Mouse (Mus musculus): Measurements from ENCODE around the gene Jdp2. TPM values are rescaled to one million over a fixed set of nuclear protein-coding genes. Genes with fewer than 3 reads are reported as not detected.

Jdp2 gene
- polyA plus RNA-seq, 1 experiment from 2014 or later, result 0.56 TPM

DNA sequence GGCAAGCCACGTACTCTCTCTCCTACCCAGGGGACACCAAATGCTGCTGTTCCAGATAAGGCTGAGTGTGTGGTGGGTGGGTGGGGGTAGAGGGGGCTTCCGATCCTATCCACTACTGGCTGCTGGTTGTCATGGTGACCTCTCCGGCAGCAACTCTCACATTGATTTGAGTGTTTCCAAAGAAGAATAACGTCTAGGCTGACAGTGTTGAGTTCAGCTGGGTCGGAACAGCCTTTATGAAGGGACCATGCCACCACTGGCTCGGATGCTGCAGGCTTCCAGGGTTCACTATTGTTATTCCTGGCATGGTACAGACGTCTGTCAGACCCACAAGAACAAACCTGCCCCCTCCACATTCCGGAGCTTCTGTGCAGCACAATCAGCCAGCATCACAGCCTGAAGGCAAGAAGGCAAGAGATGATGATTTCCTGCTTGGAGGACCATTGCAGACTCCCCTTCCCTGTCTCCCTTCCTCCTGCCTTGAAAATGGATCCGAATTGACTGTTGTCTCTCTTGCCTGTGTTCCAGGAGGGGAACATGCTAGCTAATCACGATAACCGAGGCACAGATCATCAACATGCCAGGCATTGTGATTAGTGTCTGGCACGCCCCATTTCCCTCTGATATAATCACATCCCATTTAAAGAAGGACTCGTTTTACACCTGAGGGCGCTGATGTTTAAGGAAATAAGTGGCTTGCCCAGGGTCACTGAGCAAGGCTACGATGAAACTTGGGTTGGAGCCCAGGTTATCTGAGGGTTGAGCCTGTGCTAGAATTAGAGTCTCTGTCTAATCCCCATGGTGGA lies 17.4 kb upstream of the Jdp2 start:
- Histone ChIP-seq H3K4me2 (peak overlapping the region; percentile 30), H3K4me3 (replicated peaks) (no peak overlapping the region)
- WGBS, result 41% methylated on average over 15 of the region's 15 CpGs

DNA sequence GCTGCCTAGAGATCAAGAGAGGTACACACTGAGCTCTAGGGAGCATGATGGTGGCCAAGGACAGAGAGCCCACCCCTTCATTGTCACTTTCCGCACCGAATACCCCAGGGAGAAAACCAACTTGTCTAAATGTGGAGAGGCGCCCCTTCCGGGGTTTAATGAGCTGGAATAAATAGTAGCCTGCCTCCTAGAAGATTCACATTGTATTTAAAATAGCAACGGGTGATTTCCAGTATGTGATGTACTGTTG lies 16.8 kb upstream of the Jdp2 start:
- H3K27ac ChIP-seq, result peak overlapping the region; percentile 65; the same call in 1 of the 2 replicates
- 74% methylated on average over 5 of the region's 5 CpGs for WGBS

More for the DNA sequence above, 17.4 kb upstream of the Jdp2 start:
- no peaks in the 10 kb centered on the region for H3K36me3 ChIP-seq (replicated peaks)
- H3K9ac ChIP-seq, result no peak overlapping the region
- H3K9me3 ChIP-seq, result no peaks in the 10 kb centered on the region
- ATAC-seq (ENCODE audit: low FRiP score), result peak; percentile 60
- peak overlapping the region; percentile 65 for H3K27ac ChIP-seq
- peaks cover 17% of the 10 kb centered on the region for H3K4me1 ChIP-seq
- no peaks in the 10 kb centered on the region for H3K27me3 ChIP-seq

DNA sequence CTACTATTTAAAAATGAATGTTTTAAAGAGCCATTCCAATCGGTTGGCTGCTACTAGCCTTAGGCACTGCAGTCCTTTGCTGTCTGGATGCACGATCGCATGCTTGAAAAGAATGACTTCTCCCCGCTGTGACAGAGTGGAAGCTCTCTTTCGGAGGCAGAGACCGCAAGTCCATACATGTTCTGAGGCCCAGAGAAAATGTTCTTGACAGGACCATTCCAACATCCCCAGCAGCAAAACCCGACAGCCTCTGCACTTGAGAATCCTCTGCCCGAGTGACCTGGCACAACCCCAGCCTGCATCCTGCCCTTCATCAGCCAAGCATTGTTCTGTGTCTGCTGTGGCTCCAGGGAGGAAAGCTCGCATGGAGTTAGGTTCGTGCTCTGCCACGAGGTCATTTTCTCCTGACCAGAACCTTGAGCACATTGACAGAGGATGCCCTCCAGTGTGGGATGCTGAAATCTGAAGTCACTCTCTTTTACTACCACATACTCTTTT lies 13.0 kb upstream of the Jdp2 start:
- Histone ChIP-seq H3K27me3 (0 out of 2 replicates have a peak, but pooled peaks cover 5% of the 10 kb centered on the region), H3K4me1 (peaks cover 21% of the 10 kb centered on the region), H3K9me3 (no peaks in the 10 kb centered on the region), H3K36me3 (replicated peaks) (no peaks in the 10 kb centered on the region), H3K9ac (no peak overlapping the region), H3K4me3 (replicated peaks) (no peak overlapping the region), H3K27ac (no peak overlapping the region), H3K4me2 (no peak overlapping the region)
- ATAC-seq (ENCODE audit: low FRiP score), result no peak
- WGBS, result 75% methylated on average over 11 of the region's 11 CpGs

More for the DNA sequence above, 16.8 kb upstream of the Jdp2 start:
- no peak for ATAC-seq (ENCODE audit: low FRiP score)
- Histone ChIP-seq H3K27me3 (no peaks in the 10 kb centered on the region), H3K4me2 (no peak overlapping the region), H3K36me3 (replicated peaks) (no peaks in the 10 kb centered on the region), H3K4me3 (replicated peaks) (no peak overlapping the region), H3K9me3 (no peaks in the 10 kb centered on the region), H3K9ac (no peak overlapping the region), H3K4me1 (peaks cover 17% of the 10 kb centered on the region)

DNA sequence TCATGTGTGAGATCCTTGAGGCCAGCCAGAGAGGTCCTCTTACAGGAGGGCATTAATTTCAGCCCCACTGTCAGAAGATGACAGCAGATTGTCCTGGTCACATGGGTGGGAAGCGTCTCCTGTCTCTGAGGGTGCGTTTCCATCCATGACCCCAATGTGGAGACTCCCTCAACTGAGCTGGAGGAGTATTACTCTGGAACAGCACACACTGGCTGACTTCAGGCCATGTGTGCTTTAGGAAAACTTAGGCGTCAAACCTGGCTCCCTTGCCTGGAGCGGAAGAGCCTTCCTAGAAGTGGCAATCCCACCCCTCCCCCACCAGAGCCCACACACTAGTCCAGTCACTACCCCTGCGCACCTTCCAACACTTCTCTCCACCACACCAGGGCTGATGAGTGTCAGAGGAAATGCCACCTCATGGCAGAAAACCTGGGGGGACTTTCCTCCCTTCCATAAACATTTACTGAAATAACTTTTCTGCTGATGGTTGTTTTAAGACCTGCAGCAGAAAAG lies 8.9 kb upstream of the Jdp2 start:
- 77% methylated on average over 5 of the region's 5 CpGs for WGBS
- ATAC-seq (ENCODE audit: low FRiP score), result no peak

DNA sequence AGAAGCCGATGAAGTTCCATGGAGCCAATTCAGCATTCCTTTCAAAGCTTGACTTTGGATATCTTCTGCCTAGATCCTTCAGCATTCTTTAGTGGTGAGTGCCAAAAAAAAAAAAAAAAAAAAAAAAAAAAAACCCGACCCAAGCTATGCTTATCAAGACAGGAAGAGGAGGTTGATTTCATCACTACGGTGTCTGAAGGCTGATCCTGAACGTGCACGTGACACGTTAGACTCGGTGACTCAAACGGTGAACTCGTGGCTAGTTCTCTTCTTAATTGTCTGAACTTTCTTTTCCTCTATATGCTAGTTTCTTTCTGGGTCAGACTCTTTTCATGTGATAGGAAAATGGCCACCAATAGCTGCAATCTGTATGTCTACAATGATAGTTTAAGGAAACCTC lies 5.9 kb upstream of the Jdp2 start:
- Histone ChIP-seq H3K27ac (no peak overlapping the region), H3K27me3 (peaks cover 13% of the 10 kb centered on the region), H3K4me3 (replicated peaks) (no peak overlapping the region), H3K4me2 (no peak overlapping the region), H3K36me3 (replicated peaks) (no peaks in the 10 kb centered on the region), H3K4me1 (peaks cover 5% of the 10 kb centered on the region), H3K9ac (no peak overlapping the region), H3K9me3 (no peaks in the 10 kb centered on the region)
- 91% methylated on average over 9 of the region's 9 CpGs for WGBS
- no peak for ATAC-seq (ENCODE audit: low FRiP score)

More for the DNA sequence above, 8.9 kb upstream of the Jdp2 start:
- no peak overlapping the region for H3K9ac ChIP-seq
- no peak overlapping the region for H3K4me2 ChIP-seq
- H3K4me1 ChIP-seq, result peaks cover 4% of the 10 kb centered on the region; the same call in 1 of the 2 replicates
- no peaks in the 10 kb centered on the region for H3K36me3 ChIP-seq (replicated peaks)
- no peak overlapping the region for H3K27ac ChIP-seq
- H3K27me3 ChIP-seq, result 0 out of 2 replicates have a peak, but pooled peaks cover 5% of the 10 kb centered on the region
- H3K4me3 ChIP-seq (replicated peaks), result no peak overlapping the region
- no peaks in the 10 kb centered on the region for H3K9me3 ChIP-seq

DNA sequence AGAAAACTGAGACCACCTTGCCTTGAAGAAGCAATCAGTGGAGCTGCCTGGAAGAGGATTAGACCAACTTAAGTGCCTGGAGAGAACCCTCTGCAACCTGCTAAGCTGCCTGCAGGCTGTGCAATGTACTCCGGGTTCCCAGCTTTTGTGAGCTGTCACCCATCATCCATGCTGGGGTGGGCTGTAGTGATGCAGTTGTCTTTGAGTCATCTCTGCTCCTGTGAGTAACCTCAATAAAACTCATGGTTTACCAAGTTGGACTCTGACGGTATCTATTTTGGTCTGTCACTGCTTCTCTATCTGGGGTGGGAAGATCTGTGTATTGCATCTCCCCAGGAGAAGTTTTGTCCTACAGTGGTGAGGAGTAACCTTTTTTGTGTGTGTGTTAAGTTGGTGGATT lies 4.4 kb upstream of the Jdp2 start:
- no peak overlapping the region for H3K4me3 ChIP-seq (replicated peaks)
- no peak for ATAC-seq (ENCODE audit: low FRiP score)
- WGBS, result 95% methylated on average over 2 of the region's 2 CpGs
- H3K4me2 ChIP-seq, result no peak overlapping the region
- peaks cover 17% of the 10 kb centered on the region for H3K27me3 ChIP-seq
- peaks cover 11% of the 10 kb centered on the region for H3K4me1 ChIP-seq
- no peaks in the 10 kb centered on the region for H3K9me3 ChIP-seq
- H3K36me3 ChIP-seq (replicated peaks), result no peaks in the 10 kb centered on the region
- H3K9ac ChIP-seq, result no peak overlapping the region
- H3K27ac ChIP-seq, result no peak overlapping the region

DNA sequence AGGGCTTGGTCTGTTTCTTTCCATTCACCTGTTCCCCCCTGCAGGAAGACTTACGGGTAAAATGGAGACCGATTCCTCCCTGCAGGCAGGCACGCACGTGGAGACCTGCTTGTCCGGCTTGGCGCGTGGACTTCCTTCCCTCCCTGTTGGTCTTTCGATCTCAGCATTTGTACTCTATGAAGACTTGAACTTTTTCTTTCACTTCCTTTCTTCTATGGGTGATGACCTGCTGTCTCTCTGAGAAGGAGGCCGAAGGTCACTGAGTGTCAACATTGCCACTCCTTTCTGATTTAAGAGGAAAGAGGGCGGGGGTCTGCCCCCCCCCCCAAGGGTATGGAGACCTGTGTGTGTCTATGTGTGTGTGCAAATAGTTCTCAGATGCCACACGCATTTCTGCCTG lies 774 bp upstream of the Jdp2 start:
- WGBS, result 57% methylated on average over 11 of the region's 11 CpGs
- H3K9ac ChIP-seq, result peak overlapping the region; percentile 80; the same call in 1 of the 2 replicates
- no peaks in the 10 kb centered on the region for H3K9me3 ChIP-seq
- no peak for ATAC-seq (ENCODE audit: low FRiP score)
- H3K27me3 ChIP-seq, result peaks cover 44% of the 10 kb centered on the region
- no peak overlapping the region for H3K27ac ChIP-seq
- no peaks in the 10 kb centered on the region for H3K36me3 ChIP-seq (replicated peaks)
- peak overlapping the region; percentile 95 for H3K4me2 ChIP-seq
- no peak overlapping the region for H3K4me3 ChIP-seq (replicated peaks)
- peaks cover 22% of the 10 kb centered on the region for H3K4me1 ChIP-seq

DNA sequence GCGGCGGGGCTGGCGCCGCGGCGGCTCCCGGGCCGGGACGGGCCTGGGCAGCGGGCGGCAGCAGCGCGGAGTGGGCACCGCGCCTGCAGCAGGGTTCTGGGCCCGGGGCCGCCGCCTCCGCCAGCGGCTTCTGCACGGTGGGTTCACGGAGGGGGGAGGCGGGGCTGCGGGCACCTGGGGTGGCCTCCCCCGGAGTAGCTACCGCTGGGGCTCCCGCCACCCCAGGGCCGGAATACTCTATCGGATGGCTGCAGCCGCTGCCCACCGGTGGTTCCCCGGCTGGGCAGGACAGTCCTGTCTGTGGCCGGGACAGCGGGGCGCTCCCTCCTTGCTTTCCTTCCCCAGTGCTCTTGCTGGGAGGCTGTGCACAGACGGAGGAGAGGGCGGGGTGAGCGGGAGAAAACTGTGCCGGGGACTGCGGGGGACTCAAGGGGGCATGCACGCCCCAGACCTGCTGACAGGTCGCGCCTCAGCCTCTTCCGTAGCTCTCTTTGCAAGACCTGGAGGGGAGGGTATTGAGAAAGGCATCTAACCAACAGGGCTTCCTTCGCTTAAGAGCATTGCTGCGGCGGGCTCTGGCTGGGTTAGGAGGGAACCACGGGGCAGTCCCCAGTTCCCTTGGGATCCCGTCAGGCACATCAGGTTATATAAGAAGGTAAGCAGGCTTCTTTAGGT lies 788 bp downstream of the Jdp2 start:
- Histone ChIP-seq H3K27me3 (peaks cover 44% of the 10 kb centered on the region), H3K4me2 (peak overlapping the region; percentile 95)

DNA sequence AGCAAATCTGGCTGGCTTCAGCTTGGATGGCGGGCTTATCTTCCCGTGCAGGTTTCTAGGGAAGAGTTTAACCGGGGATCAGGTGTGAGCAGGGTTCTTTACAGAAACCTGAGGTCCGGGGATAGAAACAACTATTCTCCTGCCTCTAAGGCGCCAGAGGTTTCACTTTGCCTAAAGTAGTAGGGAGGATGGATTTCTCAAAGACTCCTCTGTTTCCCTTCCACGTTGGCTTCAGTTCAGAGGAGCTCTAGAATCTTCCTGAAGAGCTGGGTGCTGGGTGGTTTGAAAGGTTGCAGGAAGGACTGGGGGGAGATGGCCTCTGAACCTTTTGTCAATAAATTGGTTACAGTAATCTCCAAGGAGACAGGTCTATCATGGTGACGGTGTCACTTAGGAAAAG lies 1.8 kb downstream of the Jdp2 start:
- H3K9me3 ChIP-seq, result no peaks in the 10 kb centered on the region
- H3K9ac ChIP-seq, result no peak overlapping the region
- ATAC-seq (ENCODE audit: low FRiP score), result no peak
- 46% methylated on average over 7 of the region's 7 CpGs for WGBS
- peaks cover 44% of the 10 kb centered on the region for H3K27me3 ChIP-seq
- peaks cover 22% of the 10 kb centered on the region for H3K4me1 ChIP-seq
- H3K27ac ChIP-seq, result no peak overlapping the region
- H3K4me3 ChIP-seq (replicated peaks), result no peak overlapping the region
- H3K4me2 ChIP-seq, result 0 out of 2 replicates have a peak overlapping the region, but pooled peaks have one; percentile 95
- H3K36me3 ChIP-seq (replicated peaks), result no peaks in the 10 kb centered on the region

More for the DNA sequence above, 788 bp downstream of the Jdp2 start:
- peak overlapping the region; percentile 80 for H3K9ac ChIP-seq
- 0 out of 2 replicates have a peak overlapping the region, but pooled peaks have one; percentile 59 for H3K27ac ChIP-seq
- H3K9me3 ChIP-seq, result no peaks in the 10 kb centered on the region
- H3K36me3 ChIP-seq (replicated peaks), result no peaks in the 10 kb centered on the region
- WGBS, result under 1% methylated on average over 32 of the region's 49 CpGs
- peak; percentile 54 for ATAC-seq (ENCODE audit: low FRiP score)
- H3K4me1 ChIP-seq, result peaks cover 22% of the 10 kb centered on the region
- H3K4me3 ChIP-seq (replicated peaks), result peak overlapping the region; percentile 86

DNA sequence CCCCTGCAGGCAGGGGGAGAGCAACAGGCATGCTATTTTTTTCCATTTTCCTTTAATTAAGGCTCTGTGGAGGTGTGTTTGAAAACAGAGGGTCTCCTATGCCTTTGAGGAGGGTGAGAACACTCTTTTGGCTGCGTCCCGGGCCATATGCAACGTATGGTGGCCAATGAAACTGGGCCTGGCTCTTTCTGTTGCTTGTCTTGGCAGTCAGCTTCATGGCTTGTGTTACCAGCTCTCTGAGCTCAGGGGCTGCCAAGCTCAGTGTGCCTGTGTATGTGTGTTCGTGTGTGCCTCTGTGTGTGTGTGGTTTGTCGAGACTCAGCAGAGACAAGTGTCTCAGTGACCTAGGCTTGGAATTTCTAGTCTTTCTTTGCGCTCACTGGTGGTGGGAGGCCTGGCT lies 2.7 kb downstream of the Jdp2 start:
- no peak overlapping the region for H3K4me2 ChIP-seq
- peaks cover 44% of the 10 kb centered on the region for H3K27me3 ChIP-seq
- 86% methylated on average over 6 of the region's 6 CpGs for WGBS
- H3K36me3 ChIP-seq (replicated peaks), result no peaks in the 10 kb centered on the region
- H3K9ac ChIP-seq, result no peak overlapping the region
- H3K4me3 ChIP-seq (replicated peaks), result no peak overlapping the region
- no peak overlapping the region for H3K27ac ChIP-seq
- ATAC-seq (ENCODE audit: low FRiP score), result no peak
- H3K9me3 ChIP-seq, result no peaks in the 10 kb centered on the region
- peaks cover 22% of the 10 kb centered on the region for H3K4me1 ChIP-seq

DNA sequence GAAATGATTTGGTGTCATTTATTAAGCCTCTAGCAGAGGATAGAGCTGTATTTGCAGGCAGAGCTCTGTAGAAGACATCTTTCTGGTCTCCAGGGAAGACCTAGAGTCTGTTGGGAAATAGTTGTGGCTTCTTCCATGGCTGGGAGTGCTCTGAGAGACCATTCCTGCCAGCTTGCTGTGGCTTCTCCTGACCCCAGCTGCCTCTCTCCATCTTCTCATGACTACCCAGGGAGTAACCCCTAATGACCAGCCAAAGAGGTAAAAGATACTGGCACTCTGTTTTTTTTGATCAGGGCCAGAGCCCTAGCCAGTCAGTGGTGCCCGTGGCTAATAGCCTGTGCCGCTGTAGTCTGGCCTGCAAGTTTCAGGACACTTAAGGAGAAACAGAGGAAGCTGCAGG lies 3.3 kb downstream of the Jdp2 start:
- Histone ChIP-seq H3K9me3 (no peaks in the 10 kb centered on the region), H3K27me3 (peaks cover 44% of the 10 kb centered on the region), H3K9ac (no peak overlapping the region), H3K27ac (no peak overlapping the region), H3K4me2 (no peak overlapping the region), H3K36me3 (replicated peaks) (no peaks in the 10 kb centered on the region), H3K4me1 (peaks cover 22% of the 10 kb centered on the region), H3K4me3 (replicated peaks) (no peak overlapping the region)
- 96% methylated on average over 2 of the region's 2 CpGs for WGBS
- ATAC-seq (ENCODE audit: low FRiP score), result no peak

DNA sequence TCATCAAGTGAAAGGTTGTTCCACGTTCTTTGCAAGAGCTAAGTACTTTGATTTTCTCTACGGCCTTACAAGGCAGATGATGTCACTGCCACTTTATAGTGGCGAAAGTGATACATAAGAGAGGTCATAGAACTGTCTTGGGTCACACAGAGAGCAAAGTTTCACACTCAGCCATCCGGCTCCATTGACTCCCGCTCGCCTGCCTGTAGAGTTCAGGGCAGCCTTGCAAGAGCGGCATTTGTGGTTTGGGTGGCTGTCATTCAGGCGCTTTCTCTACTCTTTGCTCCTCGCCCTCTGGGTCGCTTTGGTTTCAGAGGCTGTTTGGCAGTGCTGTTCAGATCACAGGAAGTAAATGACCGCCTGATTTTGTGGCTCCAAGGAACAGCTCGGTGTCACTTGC lies 4.0 kb downstream of the Jdp2 start:
- H3K4me3 ChIP-seq (replicated peaks), result no peak overlapping the region
- no peak overlapping the region for H3K27ac ChIP-seq
- no peak overlapping the region for H3K9ac ChIP-seq
- no peak for ATAC-seq (ENCODE audit: low FRiP score)
- peaks cover 38% of the 10 kb centered on the region for H3K27me3 ChIP-seq
- no peaks in the 10 kb centered on the region for H3K9me3 ChIP-seq
- H3K4me1 ChIP-seq, result peaks cover 22% of the 10 kb centered on the region
- no peak overlapping the region for H3K4me2 ChIP-seq
- WGBS, result 80% methylated on average over 12 of the region's 12 CpGs
- H3K36me3 ChIP-seq (replicated peaks), result no peaks in the 10 kb centered on the region

Measured in forebrain, embryonic 12.5 days (tissue).